Mouse (Mus musculus) splenic B cell, adult 2 months (primary cell): Measurements from ENCODE around the gene Zhx3.

Experiments used
- DNase-seq: peaks from one replicate; pipeline ENCODE4 v3.0.0-alpha.2; 2011; ENCODE audit warnings: low read depth, low spot score
- H3K27me3 ChIP-seq: 2 replicates; pipeline ENCODE4 v1.6.1; 2012; ENCODE audit warnings: mild to moderate bottlenecking, low read length, moderate library complexity, mixed read lengths; ENCODE audit not compliant: control insufficient read depth, poor library complexity, insufficient read depth, severe bottlenecking
- H3K36me3 ChIP-seq: 2 replicates; pipeline ENCODE4 v1.6.1; 2012; ENCODE audit warnings: mild to moderate bottlenecking, low read length, moderate library complexity, mixed read lengths; ENCODE audit not compliant: control insufficient read depth, poor library complexity, insufficient read depth, severe bottlenecking

The Zhx3 gene

GRCm38 (mm10) chr2:160869446-160869845 is 3.4 kb downstream of the Zhx3 start:
- H3K36me3 ChIP-seq = no peaks in the 10 kb centered on the region
- DNase-seq = no peak
- H3K27me3 ChIP-seq = no peaks in the 10 kb centered on the region

GRCm38 (mm10) chr2:160865266-160865665 is 7.5 kb downstream of the Zhx3 start:
- no peak for DNase-seq
- Histone ChIP-seq H3K27me3 (no peaks in the 10 kb centered on the region), H3K36me3 (no peaks in the 10 kb centered on the region)

GRCm38 (mm10) chr2:160864112-160864511 is 8.7 kb downstream of the Zhx3 start:
- H3K27me3 ChIP-seq = no peaks in the 10 kb centered on the region
- no peaks in the 10 kb centered on the region for H3K36me3 ChIP-seq
- peak; percentile 36 for DNase-seq

- DNase-seq = no peak
- Histone ChIP-seq H3K27me3 (no peaks in the 10 kb centered on the region), H3K36me3 (no peaks in the 10 kb centered on the region)
Measured at GRCm38 (mm10) chr2:160860363-160860762, 12.4 kb downstream of the Zhx3 start.

- DNase-seq = peak; percentile 11
- no peaks in the 10 kb centered on the region for H3K27me3 ChIP-seq
- H3K36me3 ChIP-seq = no peaks in the 10 kb centered on the region
Measured at GRCm38 (mm10) chr2:160856359-160857102, 16.3 kb downstream of the Zhx3 start.

- Histone ChIP-seq H3K36me3 (no peaks in the 10 kb centered on the region), H3K27me3 (no peaks in the 10 kb centered on the region)
- no peak for DNase-seq
Measured at GRCm38 (mm10) chr2:160854687-160855086, 18.1 kb downstream of the Zhx3 start.

GRCm38 (mm10) chr2:160850360-160850759 is 22.4 kb downstream of the Zhx3 start:
- Histone ChIP-seq H3K27me3 (no peaks in the 10 kb centered on the region), H3K36me3 (no peaks in the 10 kb centered on the region)
- no peak for DNase-seq

GRCm38 (mm10) chr2:160849617-160850240 is 23.1 kb downstream of the Zhx3 start:
- H3K36me3 ChIP-seq = no peaks in the 10 kb centered on the region
- no peak for DNase-seq
- H3K27me3 ChIP-seq = no peaks in the 10 kb centered on the region

GRCm38 (mm10) chr2:160848186-160848585 is 24.6 kb downstream of the Zhx3 start:
- H3K27me3 ChIP-seq = no peaks in the 10 kb centered on the region
- no peak for DNase-seq
- H3K36me3 ChIP-seq = no peaks in the 10 kb centered on the region

GRCm38 (mm10) chr2:160847664-160848063 is 25.1 kb downstream of the Zhx3 start:
- Histone ChIP-seq H3K27me3 (no peaks in the 10 kb centered on the region), H3K36me3 (no peaks in the 10 kb centered on the region)
- DNase-seq = no peak

- DNase-seq = no peak
- Histone ChIP-seq H3K27me3 (no peaks in the 10 kb centered on the region), H3K36me3 (no peaks in the 10 kb centered on the region)
Measured at GRCm38 (mm10) chr2:160840838-160841237, 32.0 kb downstream of the Zhx3 start.

- no peak for DNase-seq
- Histone ChIP-seq H3K36me3 (no peaks in the 10 kb centered on the region), H3K27me3 (no peaks in the 10 kb centered on the region)
Measured at GRCm38 (mm10) chr2:160810802-160811201, 62.0 kb downstream of the Zhx3 start.

- Histone ChIP-seq H3K36me3 (no peaks in the 10 kb centered on the region), H3K27me3 (no peaks in the 10 kb centered on the region)
- DNase-seq = no peak
Measured at GRCm38 (mm10) chr2:160810376-160810775, 62.4 kb downstream of the Zhx3 start.

GRCm38 (mm10) chr2:160806091-160806521 is 66.7 kb downstream of the Zhx3 start:
- no peaks in the 10 kb centered on the region for H3K27me3 ChIP-seq
- DNase-seq = no peak

GRCm38 (mm10) chr2:160804794-160805527 is 67.8 kb downstream of the Zhx3 start:
- Histone ChIP-seq H3K27me3 (no peaks in the 10 kb centered on the region), H3K36me3 (no peaks in the 10 kb centered on the region)
- DNase-seq = no peak

More at GRCm38 (mm10) chr2:160806091-160806521, 66.7 kb downstream of the Zhx3 start:
- no peaks in the 10 kb centered on the region for H3K36me3 ChIP-seq
